Mouse (Mus musculus): ENCODE data around the gene Crybg3.

The Crybg3 gene

DNA sequence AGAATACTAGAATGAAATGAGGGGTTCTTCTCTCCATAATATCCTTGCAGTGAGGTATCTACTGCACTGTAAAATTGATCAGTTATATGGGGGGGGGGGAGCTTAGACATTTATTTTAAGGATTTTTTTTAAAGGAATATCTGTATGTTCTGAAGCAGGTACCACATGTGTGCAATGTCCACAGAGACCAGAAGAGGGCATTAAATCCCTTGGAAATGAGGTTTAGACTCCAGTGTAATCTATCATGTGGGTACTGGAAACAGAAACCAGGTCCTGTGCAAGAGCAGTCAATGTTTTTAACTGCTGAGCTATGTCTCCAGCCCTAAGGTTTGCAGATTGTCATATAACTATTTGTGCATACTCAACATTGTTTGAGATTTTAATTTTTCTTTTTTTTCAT lies 151.7 kb downstream of the Crybg3 start:
- no peak for DNase-seq (ENCODE audit: low spot score)

DNA sequence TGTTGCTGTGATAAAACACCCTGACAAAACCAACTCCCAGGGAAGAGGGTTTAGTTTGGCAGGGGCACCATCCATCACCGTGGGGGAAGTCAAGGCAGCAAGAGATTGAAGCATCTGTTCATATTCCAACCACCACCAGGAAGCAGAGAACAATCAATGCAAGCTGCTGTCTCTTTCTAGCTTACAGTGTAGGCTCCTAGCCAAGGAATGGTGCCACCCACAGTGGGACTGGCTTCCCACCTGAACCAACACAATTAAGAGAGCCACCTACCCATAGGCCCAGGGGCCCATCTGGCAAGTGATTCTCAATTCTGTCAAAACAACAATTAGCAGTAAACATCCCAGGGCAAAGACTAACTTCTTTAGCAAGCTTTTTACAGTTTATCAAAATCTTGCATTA lies 152.6 kb downstream of the Crybg3 start:
- DNase-seq (ENCODE audit: low spot score): no peak

DNA sequence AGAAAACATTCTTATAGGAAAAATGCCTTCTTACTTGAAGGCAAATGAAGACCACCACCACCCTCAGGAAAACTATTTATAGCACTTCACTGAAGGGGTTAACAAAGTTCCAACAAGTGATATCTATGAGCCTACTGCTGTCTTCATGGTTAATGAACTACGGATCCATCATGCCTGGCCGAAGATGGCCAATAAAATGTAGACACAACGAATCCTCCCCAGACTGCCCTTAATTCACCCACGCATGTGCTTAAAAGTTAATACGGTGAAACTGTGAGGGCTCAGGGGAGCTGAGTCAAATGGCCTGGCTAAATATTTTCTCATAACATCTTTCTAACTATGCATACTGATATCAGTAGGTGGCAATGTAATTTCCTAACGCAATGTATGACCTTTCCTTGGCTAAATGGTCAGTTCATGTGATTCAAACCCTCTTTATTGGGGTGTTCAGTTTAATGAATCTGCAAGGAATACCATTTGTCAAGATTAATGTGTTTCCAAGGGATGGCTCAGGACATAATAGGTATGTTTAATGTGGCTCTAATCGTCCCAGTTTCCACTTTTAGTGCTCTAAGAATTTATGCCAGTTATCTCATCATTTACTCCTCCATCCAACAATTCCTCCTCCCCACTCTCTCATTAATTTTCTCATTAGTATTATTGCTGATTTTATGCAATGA lies 155.8 kb downstream of the Crybg3 start:
- DNase-seq (ENCODE audit: low spot score): no peak

Data from ovary, postnatal 36 days (tissue).